Mouse (Mus musculus) urinary bladder, postnatal 10 days (tissue): ENCODE data around the gene Ctnnb1.

Source experiments
- DNase-seq: peaks from one replicate; pipeline ENCODE4 v3.0.0; 2022; ENCODE audit warnings: low spot score

Ctnnb1 gene

GRCm38 (mm10) chr9:120961969-120962700 is 33.1 kb downstream of the Ctnnb1 start:
- DNase-seq: no peak

GRCm38 (mm10) chr9:120963104-120963503 is 34.1 kb downstream of the Ctnnb1 start:
- no peak for DNase-seq

GRCm38 (mm10) chr9:120963720-120964119 is 34.7 kb downstream of the Ctnnb1 start:
- no peak for DNase-seq

GRCm38 (mm10) chr9:120964224-120964623 is 35.2 kb downstream of the Ctnnb1 start:
- DNase-seq: no peak

GRCm38 (mm10) chr9:120965007-120965406 is 36.0 kb downstream of the Ctnnb1 start:
- DNase-seq: no peak

- no peak for DNase-seq
Measured at GRCm38 (mm10) chr9:120973026-120973515, 44.1 kb downstream of the Ctnnb1 start.

GRCm38 (mm10) chr9:120974209-120974608 is 45.2 kb downstream of the Ctnnb1 start:
- DNase-seq: no peak

- no peak for DNase-seq
Measured at GRCm38 (mm10) chr9:120976158-120976557, 47.1 kb downstream of the Ctnnb1 start.

GRCm38 (mm10) chr9:120976856-120977255 is 47.8 kb downstream of the Ctnnb1 start:
- DNase-seq: no peak

GRCm38 (mm10) chr9:120981777-120982176 is 52.8 kb downstream of the Ctnnb1 start:
- no peak for DNase-seq

- no peak for DNase-seq
Measured at GRCm38 (mm10) chr9:120983849-120984248, 54.8 kb downstream of the Ctnnb1 start.

- DNase-seq: no peak
Measured at GRCm38 (mm10) chr9:120984509-120984908, 55.5 kb downstream of the Ctnnb1 start.

- DNase-seq: no peak
Measured at GRCm38 (mm10) chr9:120985009-120985408, 56.0 kb downstream of the Ctnnb1 start.

- no peak for DNase-seq
Measured at GRCm38 (mm10) chr9:120985524-120985923, 56.5 kb downstream of the Ctnnb1 start.

GRCm38 (mm10) chr9:120986255-120986654 is 57.2 kb downstream of the Ctnnb1 start:
- DNase-seq: no peak

- no peak for DNase-seq
Measured at GRCm38 (mm10) chr9:120986994-120987393, 58.0 kb downstream of the Ctnnb1 start.

GRCm38 (mm10) chr9:120988088-120988487 is 59.1 kb downstream of the Ctnnb1 start:
- DNase-seq: no peak

GRCm38 (mm10) chr9:120989806-120990700 is 61.0 kb downstream of the Ctnnb1 start:
- no peak for DNase-seq

- no peak for DNase-seq
Measured at GRCm38 (mm10) chr9:120991801-120992200, 62.8 kb downstream of the Ctnnb1 start.

GRCm38 (mm10) chr9:120993004-120993403 is 64.0 kb downstream of the Ctnnb1 start:
- no peak for DNase-seq

- no peak for DNase-seq
Measured at GRCm38 (mm10) chr9:120994223-120995155, 65.5 kb downstream of the Ctnnb1 start.

- DNase-seq: no peak
Measured at GRCm38 (mm10) chr9:120998696-120999095, 69.7 kb downstream of the Ctnnb1 start.
